Mouse (Mus musculus) spleen, adult 2 months (tissue): Measurements from ENCODE around the gene Parn. TPM values are rescaled to one million over a fixed set of nuclear protein-coding genes. Genes with fewer than 3 reads are reported as not detected.
A peak's percentile ranks its signal among the peaks of the same experiment; 100 is the strongest.
"Not testable (repeated sequence)": the region's sequence is repeated elsewhere in the genome, so short reads cannot be mapped to it uniquely, and the experiment has no call there.

Source experiments
- DNase-seq, 2 experiments: peaks; one replicate each; pipeline versions ENCODE4 v3.0.0 to v3.0.0-alpha.2; 2012 to 2021; ENCODE audit warnings: low spot score in 2 of 2, low read depth in 1 of 2
- H3K27ac ChIP-seq: fragments of 200-500 bp; 2 replicates; pipeline ENCODE4 v1.5.1; 2012; ENCODE audit warnings: low read length, inconsistent platforms; ENCODE audit not compliant: insufficient read depth
- H3K27me3 ChIP-seq: fragments of 200-500 bp; 2 replicates; pipeline ENCODE4 v1.6.1; 2012; ENCODE audit warnings: mild to moderate bottlenecking, moderate library complexity, low read length, inconsistent platforms; ENCODE audit not compliant: control insufficient read depth, insufficient read depth
- H3K36me3 ChIP-seq: fragments of 200-500 bp; 2 replicates; pipeline ENCODE4 v1.6.1; 2012; ENCODE audit warnings: mild to moderate bottlenecking, low read length, inconsistent platforms; ENCODE audit not compliant: control insufficient read depth, insufficient read depth
- H3K4me1 ChIP-seq: fragments of 200-500 bp; 2 replicates; pipeline ENCODE4 v1.6.1; 2011; ENCODE audit warnings: inconsistent platforms; ENCODE audit not compliant: control insufficient read depth, insufficient read depth, insufficient read length
- H3K4me3 ChIP-seq: fragments of 200-500 bp; 2 replicates; pipeline ENCODE4 v1.5.1; 2011; ENCODE audit warnings: mild to moderate bottlenecking, inconsistent platforms; ENCODE audit not compliant: insufficient read depth, insufficient read length; ENCODE audit errors: extremely low read depth
- CTCF ChIP-seq: fragments of 200-500 bp; IDR thresholded peaks from 2 replicates; pipeline ENCODE4 v1.5.1; 2011; ENCODE audit warnings: mild to moderate bottlenecking, inconsistent platforms; ENCODE audit not compliant: insufficient read depth, insufficient read length, insufficient replicate concordance; ENCODE audit errors: extremely low read depth
- POLR2A ChIP-seq: fragments of 200-500 bp; IDR thresholded peaks from 2 replicates; pipeline ENCODE4 v1.6.1; 2011; ENCODE audit warnings: low read depth, low read length, inconsistent platforms
- WGBS: fragments of 180-500 bp; shearing (Covaris S2); methylation state at CpG from one replicate; pipeline ENCODE4 v1.1.7; 2018; 5-methylcytosine and 5-hydroxymethylcytosine counted together
- polyA plus RNA-seq: library from polyadenylated mRNA; depleted of rRNA; stranded (reverse); fragments of >200 nt; gene quantifications from 2 replicates; pipeline ENCODE4 v1.2.3, GENCODE M21; 2012

The Parn gene
- polyA plus RNA-seq, 1 experiment, result 9.9 TPM

DNA sequence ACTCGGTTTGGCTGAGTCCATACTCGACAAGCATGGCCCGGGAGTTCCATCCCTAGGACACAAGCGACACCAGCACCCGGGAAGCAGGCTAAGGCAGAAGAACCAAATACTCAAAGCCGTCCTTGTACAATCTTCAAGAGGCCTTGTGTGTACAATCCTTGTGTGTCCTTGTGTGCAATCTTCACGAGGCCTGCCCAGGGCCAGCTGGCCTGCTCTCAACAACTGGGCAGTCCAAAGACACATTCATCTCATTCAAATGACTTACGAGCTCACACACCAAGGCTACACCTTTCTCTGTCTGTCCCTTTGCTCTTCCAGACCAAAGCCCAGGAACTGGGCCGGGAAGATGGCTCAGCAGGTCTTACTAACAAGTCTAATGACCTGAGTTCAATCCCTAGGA lies 7.2 kb downstream of the Parn start:
- no peak for DNase-seq
- no peaks in the 10 kb centered on the region for H3K4me1 ChIP-seq
- no peak overlapping the region for H3K27ac ChIP-seq
- no peak overlapping the region for H3K4me3 ChIP-seq
- 92% methylated on average over 9 of the region's 9 CpGs for WGBS
- no peaks in the 10 kb centered on the region for H3K27me3 ChIP-seq
- peaks cover 19% of the 10 kb centered on the region for H3K36me3 ChIP-seq
- TF ChIP-seq CTCF, result no peak
- TF ChIP-seq POLR2A, result no peak

- 90% methylated on average over 3 of the region's 3 CpGs for WGBS
- peaks cover 23% of the 10 kb centered on the region for H3K36me3 ChIP-seq
- TF ChIP-seq CTCF, result no peak
- TF ChIP-seq POLR2A, result no peak
Measured at GRCm38 (mm10) chr16:13658886-13659285, 9.1 kb downstream of the Parn start.

GRCm38 (mm10) chr16:13645930-13646329 lies 22.0 kb downstream of the Parn start:
- no peak overlapping the region for H3K4me3 ChIP-seq
- no peak for TF ChIP-seq CTCF
- no peak for TF ChIP-seq POLR2A
- H3K27ac ChIP-seq, result no peak overlapping the region

More at GRCm38 (mm10) chr16:13658886-13659285, 9.1 kb downstream of the Parn start:
- H3K27ac ChIP-seq, result no peak overlapping the region
- no peaks in the 10 kb centered on the region for H3K4me1 ChIP-seq
- H3K27me3 ChIP-seq, result no peaks in the 10 kb centered on the region
- no peak for DNase-seq
- H3K4me3 ChIP-seq, result no peak overlapping the region

DNA sequence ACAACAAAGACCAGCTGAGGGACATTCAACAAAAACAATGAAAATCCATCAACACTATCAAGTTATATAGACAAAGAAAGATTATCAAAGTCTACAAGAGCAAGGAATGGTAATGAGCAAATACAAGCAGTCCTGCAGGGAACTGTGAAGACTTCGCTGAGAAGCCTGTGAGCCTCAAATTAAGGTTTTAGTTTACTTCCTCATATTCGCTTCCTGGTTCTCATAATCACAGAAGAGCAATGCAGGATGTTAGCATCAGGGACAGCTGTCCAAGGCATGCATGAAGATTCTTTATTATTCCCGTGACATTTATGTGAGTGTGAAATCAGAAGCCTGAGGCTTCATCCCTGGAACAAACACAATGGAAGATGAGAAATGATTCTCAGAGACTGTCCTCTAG lies 23.5 kb downstream of the Parn start:
- Histone ChIP-seq H3K27ac (no peak overlapping the region), H3K36me3 (peaks cover 15% of the 10 kb centered on the region), H3K4me3 (no peak overlapping the region), H3K4me1 (peaks cover 3% of the 10 kb centered on the region; the same call in 1 of the 2 replicates), H3K27me3 (no peaks in the 10 kb centered on the region)
- 36% methylated on average over 3 of the region's 3 CpGs for WGBS
- no peak for DNase-seq
- TF ChIP-seq POLR2A (no peak), CTCF (no peak)

More at GRCm38 (mm10) chr16:13645930-13646329, 22.0 kb downstream of the Parn start:
- Histone ChIP-seq H3K36me3 (peaks cover 24% of the 10 kb centered on the region), H3K27me3 (no peaks in the 10 kb centered on the region), H3K4me1 (no peaks in the 10 kb centered on the region)
- no peak for DNase-seq
- 89% methylated on average over 4 of the region's 4 CpGs for WGBS

- peak in 1 of 2 experiments; percentile 26 for DNase-seq
- 91% methylated on average over 7 of the region's 7 CpGs for WGBS
- no peak overlapping the region for H3K4me3 ChIP-seq
- peaks cover 5% of the 10 kb centered on the region; the same call in 1 of the 2 replicates for H3K4me1 ChIP-seq
- no peaks in the 10 kb centered on the region for H3K27me3 ChIP-seq
- no peak overlapping the region for H3K27ac ChIP-seq
- TF ChIP-seq CTCF, result no peak
- TF ChIP-seq POLR2A, result no peak
- H3K36me3 ChIP-seq, result peaks cover 8% of the 10 kb centered on the region
Measured at GRCm38 (mm10) chr16:13640064-13640463, 27.9 kb downstream of the Parn start.

- TF ChIP-seq CTCF (no peak), POLR2A (no peak)
- peaks cover 5% of the 10 kb centered on the region; the same call in 1 of the 2 replicates for H3K4me1 ChIP-seq
- no peaks in the 10 kb centered on the region for H3K27me3 ChIP-seq
- DNase-seq, result peak in 1 of 2 experiments; percentile 30
- H3K36me3 ChIP-seq, result peaks cover 8% of the 10 kb centered on the region
- peak overlapping the region; percentile 21; the same call in 1 of the 2 replicates for H3K27ac ChIP-seq
- H3K4me3 ChIP-seq, result no peak overlapping the region
- 58% methylated on average over 5 of the region's 5 CpGs for WGBS
Measured at GRCm38 (mm10) chr16:13639508-13639907, 28.5 kb downstream of the Parn start.

GRCm38 (mm10) chr16:13638198-13638597 lies 29.8 kb downstream of the Parn start:
- not testable (repeated sequence) for H3K4me1 ChIP-seq, H3K4me3 ChIP-seq, H3K27ac ChIP-seq, H3K27me3 ChIP-seq, DNase-seq
- H3K36me3 ChIP-seq, result peaks cover 11% of the 10 kb centered on the region
- 71% methylated on average over 2 of the region's 2 CpGs for WGBS
